ENCODE assay signal across 9 mouse cellular contexts in the genomic region with DNA sequence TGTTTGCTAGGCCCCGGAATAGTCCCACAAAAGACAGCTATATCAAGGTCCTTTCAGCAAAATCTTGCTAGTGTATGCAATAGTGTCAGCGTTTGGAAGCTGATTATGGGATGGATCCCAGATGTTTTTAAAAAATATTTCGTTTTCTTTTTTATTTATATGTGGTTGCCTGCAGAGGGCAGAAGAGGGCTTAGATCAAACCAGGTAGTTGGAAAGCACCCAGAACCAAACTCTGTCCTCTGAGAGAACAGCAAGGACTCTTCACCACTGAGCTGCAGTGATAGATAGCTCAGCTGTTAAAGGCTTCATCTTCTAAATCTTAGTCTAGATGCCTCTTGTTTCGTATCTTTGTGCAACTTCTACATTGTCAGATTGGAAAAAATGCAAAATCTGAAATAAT. TPM values are rescaled to one million over a fixed set of nuclear protein-coding genes. Genes with fewer than 3 reads are reported as not detected.
DNase-seq lines count a peak whose midpoint lies in the region; ATAC-seq and TF ChIP-seq lines count a peak whose summit lies in the region.
"Had no signal": no experiment of that assay in that cellular context is flagged by ENCODE, and none has a peak within 500 bp of the region (broad histone marks: within the 10 kb centered on the region; RNA-seq: fewer than 3 reads in every experiment).

No protein-coding gene starts in this region.

- H3K4me3 ChIP-seq in gastrocnemius, adult 2 months = no peak overlapping the region
- no peak overlapping the region for H3K4me3 ChIP-seq in midbrain, embryonic 10.5 days
- H3K4me3 ChIP-seq: limb, embryonic 13.5 days had no signal

- no peaks in the 10 kb centered on the region for H3K4me1 ChIP-seq in midbrain, embryonic 10.5 days
- H3K4me1 ChIP-seq: limb, embryonic 13.5 days had no signal

- no peaks in the 10 kb centered on the region for H3K27me3 ChIP-seq in midbrain, embryonic 10.5 days (ENCODE audit: low read depth, poor library complexity, severe bottlenecking)
- H3K27me3 ChIP-seq: limb, embryonic 13.5 days had no signal

- no peaks in the 10 kb centered on the region for H3K36me3 ChIP-seq in midbrain, embryonic 10.5 days
- H3K36me3 ChIP-seq: limb, embryonic 13.5 days had no signal

- DNase-seq in gastrocnemius, adult 2 months = no peak
- no peak for DNase-seq in gastrocnemius, adult 18-20 months (ENCODE audit: low spot score)
- DNase-seq in right cerebral cortex, postnatal 4 days = peak; percentile 10
- DNase-seq in right cerebral cortex, postnatal 14 days = no peak
- peak; percentile 25 for DNase-seq in thymus, postnatal 14 days
- DNase-seq in midbrain, embryonic 10.5 days (ENCODE audit: low spot score) = no peak
- DNase-seq in spleen, adult 18-20 months = no peak

- intact Hi-C loops in gastrocnemius, adult 2 months (cut with DNase I) = no loop called here

- peak; percentile 33 for TF ChIP-seq CTCF in gastrocnemius, adult 2 months (IDR thresholded peaks at IDR 0.05)

- H3K9me3 ChIP-seq in midbrain, embryonic 10.5 days (replicated peaks) = no peaks in the 10 kb centered on the region
- H3K9me3 ChIP-seq: limb, embryonic 13.5 days had no signal

- WGBS in midbrain, embryonic 10.5 days = 45% methylated on average over 4 of the region's 4 CpGs

- peak; percentile 59; the same call in 1 of the 2 replicates for ATAC-seq in erythroblast, adult 5-6 weeks (replicated peaks; ENCODE audit: low FRiP score, poor library complexity, severe bottlenecking)

- H3K27ac ChIP-seq in gastrocnemius, adult 2 months = no peak overlapping the region
- H3K27ac ChIP-seq in midbrain, embryonic 10.5 days (replicated peaks) = no peak overlapping the region
- H3K27ac ChIP-seq: limb, embryonic 13.5 days had no signal

RNA-seq across cellular contexts. Expression of a gene that starts 35.9 kb away (rescaled TPM):
- 100 to 1,000 TPM; 130 to 145 TPM for total RNA-seq in gastrocnemius, adult 2 months (2021)
- 100 to 1,000 TPM; 117 to 129 TPM for total RNA-seq in gastrocnemius, adult 18-20 months (2021)
- 256 and 272 TPM in 2 replicates for total RNA-seq in erythroblast, adult 5-6 weeks (2015; ENCODE audit: low replicate concordance)
- 236 and 255 TPM in 2 replicates for total RNA-seq in erythroblast, adult 5-6 weeks (2017; ENCODE audit: low replicate concordance)
- 26.8 and 33.9 TPM in 2 replicates for polyA plus RNA-seq in midbrain, embryonic 10.5 days (2016; fragmentation: Nextera tagmentation; extraction: Ambion mirVana)

RNA-seq across cellular contexts. Expression of a gene that starts 36.0 kb away (rescaled TPM):
- total RNA-seq in gastrocnemius, adult 2 months (2021) = 10 to 100 TPM; 72.9 to 83.5 TPM
- 10 to 100 TPM; 56.1 to 83.1 TPM for total RNA-seq in gastrocnemius, adult 18-20 months (2021)
- total RNA-seq in erythroblast, adult 5-6 weeks (2015; ENCODE audit: low replicate concordance) = 1,139 and 1,320 TPM in 2 replicates
- 1,424 and 1,593 TPM in 2 replicates for total RNA-seq in erythroblast, adult 5-6 weeks (2017; ENCODE audit: low replicate concordance)
- 8.9 and 11.3 TPM in 2 replicates for polyA plus RNA-seq in midbrain, embryonic 10.5 days (2016; fragmentation: Nextera tagmentation; extraction: Ambion mirVana)

Comparison
In these comparisons a context has a peak if more than half of its experiments do, and no peak if none do; other contexts are left out.
1. DNase-seq: peak in right cerebral cortex, postnatal 4 days (single experiment) and thymus, postnatal 14 days (single experiment); none in gastrocnemius, adult 2 months (single experiment), gastrocnemius, adult 18-20 months (single experiment), right cerebral cortex, postnatal 14 days (single experiment), midbrain, embryonic 10.5 days (single experiment) and spleen, adult 18-20 months (0 of 2).
2. RNA of a gene that starts 36.0 kb away (total RNA-seq): 1,139 to 1,593 TPM in erythroblast, adult 5-6 weeks; 72.9 to 83.5 TPM in gastrocnemius, adult 2 months and 56.1 to 83.1 TPM in gastrocnemius, adult 18-20 months; every median in the first group is over 10 times any median in the second.